Mouse (Mus musculus) embryonic facial prominence, embryonic 13.5 days (tissue): ENCODE data around the gene Ubald2. TPM values are rescaled to one million over a fixed set of nuclear protein-coding genes. Genes with fewer than 3 reads are reported as not detected.

Experiments
- ATAC-seq: fragments of 200-750 bp; cut with Nextera tagmentation; 2 replicates; pipeline ENCODE4 v1.8.0; 2017; ENCODE audit warnings: low read depth; ENCODE audit not compliant: insufficient number of reproducible peaks, insufficient read depth, low FRiP score, low TSS enrichment
- H3K27ac ChIP-seq: fragments of 300-500 bp; sonication (generic); 2 replicates; pipeline ENCODE4 v1.5.1; 2015; ENCODE audit warnings: moderate library complexity, mild to moderate bottlenecking, inconsistent platforms
- H3K27me3 ChIP-seq: fragments of 300-500 bp; sonication (generic); 2 replicates; pipeline ENCODE4 v1.6.1; 2015; ENCODE audit warnings: mild to moderate bottlenecking, inconsistent platforms
- H3K36me3 ChIP-seq: fragments of 300-500 bp; sonication (generic); 2 replicates; pipeline ENCODE4 v1.6.1; 2015; ENCODE audit warnings: mild to moderate bottlenecking, inconsistent platforms
- H3K4me1 ChIP-seq: fragments of 300-500 bp; sonication (generic); 2 replicates; pipeline ENCODE4 v1.6.1; 2015; ENCODE audit warnings: inconsistent platforms
- H3K4me2 ChIP-seq: fragments of 300-500 bp; sonication (generic); 2 replicates; pipeline ENCODE4 v1.6.1; 2015; ENCODE audit warnings: moderate library complexity, mild to moderate bottlenecking, inconsistent platforms
- H3K4me3 ChIP-seq: fragments of 300-500 bp; sonication (generic); 2 replicates; pipeline ENCODE4 v1.5.1; 2015; ENCODE audit warnings: mild to moderate bottlenecking, inconsistent platforms
- H3K9ac ChIP-seq: fragments of 300-500 bp; sonication (generic); 2 replicates; pipeline ENCODE4 v1.6.1; 2015; ENCODE audit warnings: mild to moderate bottlenecking, inconsistent platforms
- H3K9me3 ChIP-seq: fragments of 300-500 bp; sonication (generic); 2 replicates; pipeline ENCODE4 v1.6.1; 2016; ENCODE audit warnings: inconsistent platforms
- WGBS: fragments of 180-500 bp; shearing (Covaris S2); methylation state at CpG from one replicate; pipeline ENCODE4 v1.1.7; 2015; ENCODE audit warnings: mixed read lengths; 5-methylcytosine and 5-hydroxymethylcytosine counted together
- polyA plus RNA-seq: library from polyadenylated mRNA; unstranded; fragments of >200 nt; fragmentation: Nextera tagmentation; extraction: Ambion mirVana; gene quantifications from 2 replicates; pipeline ENCODE4 v1.2.1, GENCODE M21; 2015

Ubald2 gene
- 26.4 and 35.2 TPM in 2 replicates for polyA plus RNA-seq

DNA sequence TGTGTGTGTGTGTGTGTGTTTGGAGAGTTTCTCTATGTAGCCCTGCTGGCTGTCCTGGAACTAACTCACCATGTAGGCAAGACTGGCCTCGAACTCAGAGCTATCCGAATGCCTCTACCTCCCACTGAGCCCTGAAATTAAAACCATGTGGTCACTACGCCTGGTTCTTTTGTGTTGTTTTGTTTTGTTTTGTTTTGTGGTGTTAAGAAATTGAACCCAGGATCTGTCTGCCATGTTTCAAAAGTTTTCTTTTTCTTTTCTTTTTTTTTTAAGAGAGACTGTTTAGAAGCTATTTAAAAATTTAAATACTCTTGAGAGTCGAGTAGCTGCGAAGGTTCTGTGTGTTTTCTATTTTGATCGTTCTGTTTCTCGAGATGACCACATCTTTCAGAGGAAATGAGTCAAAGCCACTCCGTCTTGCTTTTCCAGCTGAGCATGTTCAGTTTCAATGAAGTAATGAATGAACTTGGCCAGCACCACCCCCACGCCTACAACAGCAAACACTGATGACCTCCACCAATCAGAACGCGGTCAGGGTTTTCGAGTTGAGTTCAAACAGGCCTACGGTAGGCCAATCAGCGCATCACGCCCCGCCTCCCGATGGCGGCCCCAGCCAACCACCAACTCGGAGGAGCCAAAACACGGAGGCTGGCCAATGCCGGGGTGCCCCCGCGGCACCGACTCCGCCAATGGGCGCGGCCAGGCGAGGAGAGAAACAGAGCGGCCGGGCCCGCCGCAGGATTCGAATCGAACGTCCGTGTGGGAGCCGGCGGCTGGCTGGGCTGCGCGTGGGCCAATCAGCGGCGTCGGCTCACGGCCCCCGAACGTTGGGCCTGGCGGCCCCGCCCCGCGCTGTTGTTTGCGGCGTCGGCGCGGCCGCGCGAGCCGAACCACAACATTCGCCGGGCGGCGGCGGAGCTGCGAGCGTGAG is at the start of gene Ubald2:
Gene Ubald2, plus strand, starts transcription at position 739 of the 931 bp plus-strand sequence.
- Histone ChIP-seq H3K4me3 (peak within 1 kb of the TSS; percentile 70), H3K27me3 (no peaks in the 10 kb centered on the region), H3K27ac (peak within 1 kb of the TSS; percentile 90), H3K9me3 (no peaks in the 10 kb centered on the region), H3K36me3 (peaks cover 15% of the 10 kb centered on the region), H3K4me2 (peak within 1 kb of the TSS; percentile 68), H3K9ac (peak within 1 kb of the TSS; percentile 85), H3K4me1 (peaks cover 45% of the 10 kb centered on the region)
- WGBS, result 1% methylated on average over 66 of the region's 66 CpGs
- peak; percentile 97 for ATAC-seq

- Histone ChIP-seq H3K4me1 (peaks cover 28% of the 10 kb centered on the region), H3K27me3 (no peaks in the 10 kb centered on the region), H3K36me3 (peaks cover 7% of the 10 kb centered on the region; the same call in 1 of the 2 replicates), H3K9me3 (no peaks in the 10 kb centered on the region), H3K9ac (peak overlapping the region; percentile 6; the same call in 1 of the 2 replicates), H3K4me2 (no peak overlapping the region), H3K4me3 (no peak overlapping the region), H3K27ac (no peak overlapping the region)
- 72% methylated on average over 11 of the region's 11 CpGs for WGBS
- no peak for ATAC-seq
These were observed 49.7 kb upstream of the Ubald2 start for GRCm38 (mm10) chr11:116384171-116384570.

GRCm38 (mm10) chr11:116385999-116386398 is 47.9 kb upstream of the Ubald2 start:
- Histone ChIP-seq H3K9me3 (no peaks in the 10 kb centered on the region), H3K4me2 (no peak overlapping the region), H3K27ac (peak overlapping the region; percentile 39; the same call in 1 of the 2 replicates), H3K36me3 (peaks cover 7% of the 10 kb centered on the region; the same call in 1 of the 2 replicates), H3K4me3 (no peak overlapping the region), H3K9ac (peak overlapping the region; percentile 40; the same call in 1 of the 2 replicates), H3K27me3 (no peaks in the 10 kb centered on the region), H3K4me1 (peaks cover 28% of the 10 kb centered on the region)
- ATAC-seq, result no peak
- WGBS, result 39% methylated on average over 5 of the region's 5 CpGs

DNA sequence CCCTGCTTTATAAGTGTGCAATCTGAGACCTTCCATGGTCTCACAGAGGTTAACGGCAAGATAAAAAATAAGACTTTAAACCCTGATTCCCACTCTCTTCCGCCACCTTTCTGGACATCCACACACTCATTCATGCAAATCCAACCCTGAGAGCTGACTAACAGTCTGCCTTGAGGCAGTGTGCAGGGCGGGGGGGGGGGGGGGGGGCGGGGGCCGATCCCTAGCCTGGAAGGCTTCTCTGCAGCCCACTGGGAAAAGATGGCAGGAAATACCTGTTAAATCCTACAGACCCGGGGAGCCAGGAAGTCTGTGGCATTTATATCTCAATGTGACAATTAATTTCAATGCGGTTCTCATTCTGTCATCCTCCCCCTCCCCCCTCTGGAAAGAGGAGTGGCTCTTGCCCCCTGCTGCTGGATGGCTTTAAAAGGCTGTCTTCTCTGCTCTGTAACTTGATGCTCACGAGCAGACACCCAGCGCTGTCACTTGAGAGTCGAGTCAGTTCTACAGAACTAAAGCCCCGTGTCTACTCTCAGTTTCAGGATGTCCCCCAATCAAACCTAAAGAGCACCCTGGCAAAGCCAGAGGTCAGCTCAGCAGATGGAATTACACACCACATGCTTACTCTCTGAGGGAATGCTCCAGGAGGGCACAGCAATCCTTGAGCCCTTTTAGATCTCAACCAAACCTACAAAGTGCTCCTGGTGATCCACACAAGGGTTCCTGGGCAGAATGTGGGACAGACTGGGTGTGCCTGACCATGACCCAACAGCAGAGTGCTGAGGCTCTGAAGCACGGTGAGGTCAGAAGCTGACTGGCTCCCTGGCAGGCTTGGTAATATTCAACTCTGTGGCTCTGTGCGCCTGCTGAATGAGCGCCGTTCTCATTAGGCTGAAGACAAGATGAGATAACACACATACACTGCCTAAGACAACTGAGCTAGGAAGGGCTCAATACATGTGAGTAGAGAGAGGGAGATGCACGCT is 46.5 kb upstream of the Ubald2 start:
- Histone ChIP-seq H3K4me3 (peak overlapping the region; percentile 20), H3K9me3 (no peaks in the 10 kb centered on the region), H3K4me1 (peaks cover 28% of the 10 kb centered on the region), H3K36me3 (peaks cover under 1% of the 10 kb centered on the region; the same call in 1 of the 2 replicates), H3K4me2 (peak overlapping the region; percentile 50), H3K27ac (peak overlapping the region; percentile 68), H3K9ac (peak overlapping the region; percentile 27), H3K27me3 (no peaks in the 10 kb centered on the region)
- ATAC-seq, result no peak
- WGBS, result 12% methylated on average over 15 of the region's 16 CpGs

DNA sequence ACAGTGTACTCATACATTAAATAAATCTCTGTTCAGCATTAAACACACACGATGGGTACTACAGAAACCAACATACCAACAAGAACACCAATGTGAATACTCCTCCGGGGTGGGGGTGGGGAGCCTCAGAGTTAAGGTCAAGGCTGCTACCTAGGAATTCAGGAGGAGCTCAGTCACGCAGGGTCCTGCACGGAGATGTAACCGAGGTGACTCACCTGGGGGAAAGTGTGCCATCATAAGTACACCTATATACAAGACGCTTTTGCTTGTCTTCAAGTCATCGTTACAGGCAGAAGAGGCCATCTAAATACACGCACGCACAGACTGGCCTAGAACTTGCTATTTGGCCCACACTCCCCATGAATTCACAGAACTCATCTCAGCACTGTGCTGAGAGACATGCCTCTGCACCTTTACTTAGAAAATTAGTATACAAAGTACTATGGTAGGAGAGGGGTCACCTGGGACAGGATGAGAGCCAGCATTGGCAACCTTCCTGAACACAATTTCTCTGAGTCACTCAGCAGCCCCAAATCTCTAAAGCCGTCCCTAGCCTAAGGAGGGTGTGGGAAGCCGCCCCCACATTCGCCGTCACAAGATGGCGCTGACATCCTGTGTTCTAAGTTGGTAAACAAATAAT is 44.9 kb upstream of the Ubald2 start:
- Histone ChIP-seq H3K9ac (no peak overlapping the region), H3K4me2 (peak overlapping the region; percentile 26), H3K4me1 (peaks cover 27% of the 10 kb centered on the region), H3K36me3 (no peaks in the 10 kb centered on the region), H3K27ac (0 out of 2 replicates have a peak overlapping the region, but pooled peaks have one; percentile 13), H3K27me3 (no peaks in the 10 kb centered on the region), H3K4me3 (no peak overlapping the region), H3K9me3 (no peaks in the 10 kb centered on the region)
- no peak for ATAC-seq
- WGBS, result 68% methylated on average over 14 of the region's 14 CpGs

DNA sequence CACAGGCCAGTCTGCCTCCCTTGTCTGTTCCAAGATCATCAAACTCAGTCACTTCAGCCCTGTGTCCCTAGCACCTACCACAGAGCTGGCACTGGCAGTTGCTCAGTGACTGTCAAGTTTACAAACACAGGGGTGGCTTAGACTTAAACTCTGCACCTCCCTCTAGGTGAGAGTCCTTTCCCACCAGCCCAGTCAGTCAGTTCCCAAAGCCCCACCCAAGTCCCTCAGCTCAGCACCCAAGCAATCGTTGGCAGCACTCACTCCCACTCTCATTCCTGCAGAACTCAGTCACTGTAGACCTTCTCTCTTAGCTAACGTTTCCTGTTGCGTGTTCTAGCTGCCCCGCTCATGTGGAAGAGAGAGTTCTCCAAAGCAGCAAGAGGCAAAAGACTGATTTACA is 39.1 kb upstream of the Ubald2 start:
- no peaks in the 10 kb centered on the region for H3K9me3 ChIP-seq
- 0 out of 2 replicates have a peak overlapping the region, but pooled peaks have one; percentile 1 for H3K4me2 ChIP-seq
- 88% methylated on average over 4 of the region's 4 CpGs for WGBS
- peaks cover 15% of the 10 kb centered on the region for H3K36me3 ChIP-seq
- H3K27me3 ChIP-seq, result no peaks in the 10 kb centered on the region
- H3K4me3 ChIP-seq, result no peak overlapping the region
- no peak overlapping the region for H3K9ac ChIP-seq
- no peak overlapping the region for H3K27ac ChIP-seq
- no peak for ATAC-seq
- peaks cover 7% of the 10 kb centered on the region; the same call in 1 of the 2 replicates for H3K4me1 ChIP-seq

DNA sequence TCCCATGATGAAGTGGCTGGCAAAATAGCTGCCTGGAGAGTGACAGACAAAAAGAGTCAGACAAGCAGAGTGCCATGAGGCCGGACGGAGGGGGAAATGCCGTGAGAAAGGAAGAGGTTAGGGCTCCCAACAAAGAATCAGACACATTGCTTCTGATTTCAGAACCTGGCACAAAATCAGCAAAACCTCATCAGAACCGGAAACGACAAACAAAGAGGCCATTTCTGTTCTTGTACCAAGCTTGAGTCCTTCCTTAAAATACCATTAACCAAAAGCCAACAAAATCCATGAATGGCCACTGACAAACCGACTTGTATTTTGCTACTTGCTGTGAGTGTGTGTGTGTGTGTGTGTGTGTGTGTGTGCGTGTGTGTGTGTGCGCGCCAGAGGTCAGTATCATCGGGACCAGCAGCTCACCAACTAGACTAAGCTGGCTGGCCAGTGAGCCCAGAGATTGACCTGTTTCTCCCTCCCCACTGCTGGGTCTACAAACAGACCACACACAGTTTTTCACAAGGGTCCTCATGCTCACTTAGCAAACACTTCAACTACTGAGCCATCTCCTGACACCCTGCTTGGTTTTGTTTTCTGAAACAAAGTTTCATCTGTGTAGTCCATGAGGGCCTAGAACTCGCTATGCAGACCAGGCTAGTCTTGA is 37.5 kb upstream of the Ubald2 start:
- Histone ChIP-seq H3K36me3 (peaks cover 15% of the 10 kb centered on the region), H3K27me3 (no peaks in the 10 kb centered on the region), H3K9me3 (no peaks in the 10 kb centered on the region), H3K4me2 (no peak overlapping the region), H3K27ac (no peak overlapping the region), H3K9ac (peak overlapping the region; percentile 11; the same call in 1 of the 2 replicates), H3K4me3 (no peak overlapping the region), H3K4me1 (peaks cover 7% of the 10 kb centered on the region; the same call in 1 of the 2 replicates)
- 90% methylated on average over 11 of the region's 11 CpGs for WGBS
- ATAC-seq, result no peak

GRCm38 (mm10) chr11:116396934-116397330 is 37.0 kb upstream of the Ubald2 start:
- Histone ChIP-seq H3K9me3 (no peaks in the 10 kb centered on the region), H3K4me1 (peaks cover 7% of the 10 kb centered on the region; the same call in 1 of the 2 replicates), H3K27ac (no peak overlapping the region), H3K9ac (no peak overlapping the region), H3K4me2 (no peak overlapping the region), H3K4me3 (no peak overlapping the region), H3K36me3 (peaks cover 15% of the 10 kb centered on the region), H3K27me3 (no peaks in the 10 kb centered on the region)
- no peak for ATAC-seq
- WGBS, result 90% methylated on average over 3 of the region's 3 CpGs

GRCm38 (mm10) chr11:116397517-116398347 is 36.2 kb upstream of the Ubald2 start:
- no peak overlapping the region for H3K9ac ChIP-seq
- 0 out of 2 replicates have a peak overlapping the region, but pooled peaks have one; percentile 14 for H3K27ac ChIP-seq
- ATAC-seq, result no peak
- no peaks in the 10 kb centered on the region for H3K9me3 ChIP-seq
- WGBS, result 63% methylated on average over 8 of the region's 8 CpGs
- H3K4me3 ChIP-seq, result no peak overlapping the region
- no peaks in the 10 kb centered on the region for H3K27me3 ChIP-seq
- H3K36me3 ChIP-seq, result peaks cover 15% of the 10 kb centered on the region
- no peak overlapping the region for H3K4me2 ChIP-seq
- peaks cover 7% of the 10 kb centered on the region; the same call in 1 of the 2 replicates for H3K4me1 ChIP-seq

GRCm38 (mm10) chr11:116398348-116398677 is 35.6 kb upstream of the Ubald2 start:
- Histone ChIP-seq H3K9ac (no peak overlapping the region), H3K27me3 (no peaks in the 10 kb centered on the region), H3K4me3 (no peak overlapping the region), H3K4me1 (peaks cover 7% of the 10 kb centered on the region; the same call in 1 of the 2 replicates), H3K9me3 (no peaks in the 10 kb centered on the region), H3K27ac (0 out of 2 replicates have a peak overlapping the region, but pooled peaks have one; percentile 14), H3K36me3 (peaks cover 19% of the 10 kb centered on the region), H3K4me2 (no peak overlapping the region)
- WGBS, result 85% methylated on average over 11 of the region's 11 CpGs
- ATAC-seq, result no peak
